Mouse (Mus musculus) thymus, postnatal 10 days (tissue): ENCODE data around the gene Rpl7a.
"Not testable (repeated sequence)": the region's sequence is repeated elsewhere in the genome, so short reads cannot be mapped to it uniquely, and the experiment has no call there.

Source experiments
- DNase-seq, 2 experiments: peaks; one replicate each; pipeline ENCODE4 v3.0.0; 2021; ENCODE audit warnings: low spot score in 2 of 2

Rpl7a gene

GRCm38 (mm10) chr2:26910124-26910993 lies at the start of gene Rpl7a, which contains the start of gene Med22:
Gene Rpl7a, plus strand, starts transcription at chr2:26910764.
Gene Med22, minus strand, starts transcription at chr2:26910677.
- DNase-seq, result peak; percentile 98 to 100

GRCm38 (mm10) chr2:26862856-26863255 lies 47.7 kb upstream of the Rpl7a start:
- no peak for DNase-seq

GRCm38 (mm10) chr2:26864879-26865278 lies 45.7 kb upstream of the Rpl7a start, which contains the start of gene Abo:
Gene Abo, minus strand, starts transcription at chr2:26864979.
- DNase-seq, result no peak

- no peak for DNase-seq
Measured at GRCm38 (mm10) chr2:26870666-26871065, 39.9 kb upstream of the Rpl7a start.

- no peak for DNase-seq
Measured at GRCm38 (mm10) chr2:26878571-26878970, 32.0 kb upstream of the Rpl7a start.

GRCm38 (mm10) chr2:26885541-26885940 lies 25.0 kb upstream of the Rpl7a start:
- DNase-seq, result not testable (repeated sequence)

- DNase-seq, result not testable (repeated sequence)
Measured at GRCm38 (mm10) chr2:26886170-26886569, 24.4 kb upstream of the Rpl7a start.

GRCm38 (mm10) chr2:26895898-26896297 lies 14.7 kb upstream of the Rpl7a start:
- no peak for DNase-seq

- no peak for DNase-seq
Measured at GRCm38 (mm10) chr2:26900731-26901130, 9.8 kb upstream of the Rpl7a start.

- DNase-seq, result no peak
Measured at GRCm38 (mm10) chr2:26901834-26902400, 8.6 kb upstream of the Rpl7a start.

- peak; percentile 94 to 95 for DNase-seq
Measured at GRCm38 (mm10) chr2:26902467-26903220, 7.9 kb upstream of the Rpl7a start, which contains the start of gene Surf6. Gene Surf6, minus strand, starts transcription at chr2:26902879.

GRCm38 (mm10) chr2:26903311-26903710 lies 7.3 kb upstream of the Rpl7a start:
- no peak for DNase-seq

GRCm38 (mm10) chr2:26905936-26906335 lies 4.6 kb upstream of the Rpl7a start:
- DNase-seq, result no peak

- DNase-seq, result no peak
Measured at GRCm38 (mm10) chr2:26906431-26906830, 4.1 kb upstream of the Rpl7a start.

GRCm38 (mm10) chr2:26907109-26907508 lies 3.5 kb upstream of the Rpl7a start:
- DNase-seq, result peak in 1 of 2 experiments; percentile 44

- peak; percentile 26 to 36 for DNase-seq
Measured at GRCm38 (mm10) chr2:26908710-26909386, 1.7 kb upstream of the Rpl7a start.

GRCm38 (mm10) chr2:26909387-26909784 lies 1.2 kb upstream of the Rpl7a start:
- DNase-seq, result no peak

GRCm38 (mm10) chr2:26910994-26911765 lies 616 bp downstream of the Rpl7a start:
- DNase-seq, result peak in 1 of 2 experiments; percentile 56

- DNase-seq, result no peak
Measured at GRCm38 (mm10) chr2:26912253-26912770, 1.7 kb downstream of the Rpl7a start.

GRCm38 (mm10) chr2:26913416-26914147 lies 3.0 kb downstream of the Rpl7a start:
- no peak for DNase-seq
